Mouse (Mus musculus) CH12.LX (cell line): Measurements from ENCODE around the gene Rfx2. TPM values are rescaled to one million over a fixed set of nuclear protein-coding genes. Genes with fewer than 3 reads are reported as not detected.

Experiments used
- DNase-seq: peaks from one replicate; pipeline ENCODE4 v3.0.0-alpha.2; 2013; ENCODE audit errors: extremely low read depth
- H3K27ac ChIP-seq: 2 replicates; pipeline ENCODE4 v1.5.1; 2012; ENCODE audit warnings: low read depth, mild to moderate bottlenecking, control low read depth, moderate library complexity; ENCODE audit not compliant: insufficient read depth
- H3K27me3 ChIP-seq: replicated peaks from 2 replicates; pipeline ENCODE3; 2012; ENCODE audit warnings: inconsistent platforms
- H3K36me3 ChIP-seq, 2 experiments: replicated peaks in 1 of 2; 2 replicates each; pipeline versions ENCODE3 to v1.6.1; 2012; ENCODE audit warnings: inconsistent platforms in 1 of 2, low read length in 1 of 2, mild to moderate bottlenecking in 1 of 2, mixed read lengths in 1 of 2, moderate library complexity in 1 of 2; ENCODE audit not compliant: control insufficient read depth in 1 of 2, insufficient read depth in 1 of 2
- H3K4me1 ChIP-seq, 2 experiments: 2 replicates each; pipeline ENCODE4 v1.6.1; 2012; ENCODE audit warnings: inconsistent platforms in 1 of 2, moderate library complexity in 1 of 2; ENCODE audit not compliant: insufficient read depth in 2 of 2, control insufficient read depth in 1 of 2
- H3K4me2 ChIP-seq: 2 replicates; pipeline ENCODE4 v1.6.1; 2012; ENCODE audit warnings: low read depth, mild to moderate bottlenecking, control low read depth; ENCODE audit not compliant: poor library complexity, insufficient read depth, severe bottlenecking
- H3K4me3 ChIP-seq, 3 experiments: fragments of 150-350 bp in 1 of 3; sonication (generic) in 1 of 3; replicated peaks in 1 of 3; 2 replicates each; pipeline versions ENCODE3 to v1.5.1; 2011 to 2012; ENCODE audit warnings: low read depth in 2 of 3, low read length in 2 of 3, mild to moderate bottlenecking in 2 of 3, moderate library complexity in 2 of 3, control low read depth in 1 of 3, improper control_type of control experiment in 1 of 3, inconsistent platforms in 1 of 3, mixed read lengths in 1 of 3; ENCODE audit not compliant: poor library complexity in 1 of 3
- H3K79me2 ChIP-seq: replicated peaks from 2 replicates; pipeline ENCODE4 v1.6.1; 2012; ENCODE audit warnings: mild to moderate bottlenecking, moderate library complexity; ENCODE audit not compliant: control insufficient read depth, poor library complexity, insufficient read depth, severe bottlenecking; ENCODE audit errors: extremely low read depth
- H3K9ac ChIP-seq: 2 replicates; pipeline ENCODE4 v1.6.1; 2012; ENCODE audit warnings: low read depth, mild to moderate bottlenecking, control low read depth, moderate library complexity; ENCODE audit not compliant: insufficient read depth
- H3K9me3 ChIP-seq: replicated peaks from 2 replicates; pipeline ENCODE3; 2012; ENCODE audit warnings: low read length, inconsistent platforms, mixed read lengths
- CHD1 ChIP-seq: IDR thresholded peaks from 2 replicates; pipeline ENCODE4 v1.6.1; 2012; ENCODE audit warnings: low read depth, low read length, improper control_type of control experiment, inconsistent platforms
- CHD2 ChIP-seq: IDR thresholded peaks from 2 replicates; pipeline ENCODE4 v1.6.1; 2011; ENCODE audit warnings: low read length, improper control_type of control experiment
- CTCF ChIP-seq, 2 experiments: IDR thresholded peaks in 1 of 2; conservative IDR thresholded peaks in 1 of 2; 2 replicates each; pipeline ENCODE4 v1.5.1; 2011 to 2012; ENCODE audit warnings: low read depth in 2 of 2, low read length in 2 of 2, improper control_type of control experiment in 1 of 2, inconsistent platforms in 1 of 2, mild to moderate bottlenecking in 1 of 2, moderate library complexity in 1 of 2
- E2F4 ChIP-seq: IDR thresholded peaks from 2 replicates; pipeline ENCODE4 v1.6.1; 2011; ENCODE audit warnings: low read depth, low read length, improper control_type of control experiment; ENCODE audit not compliant: insufficient replicate concordance
- EP300 ChIP-seq: IDR thresholded peaks from 2 replicates; pipeline ENCODE4 v1.6.1; 2011; ENCODE audit warnings: low read length, improper control_type of control experiment
- ETS1 ChIP-seq: conservative IDR thresholded peaks from 2 replicates; pipeline ENCODE4 v1.6.1; 2012; ENCODE audit warnings: low read depth, mild to moderate bottlenecking, inconsistent platforms, low read length, improper control_type of control experiment, moderate library complexity
- GABPA ChIP-seq: IDR thresholded peaks from 2 replicates; pipeline ENCODE4 v1.6.1; 2012; ENCODE audit warnings: low read depth, low read length, improper control_type of control experiment, inconsistent platforms; ENCODE audit not compliant: insufficient replicate concordance
- HCFC1 ChIP-seq: IDR thresholded peaks from 2 replicates; pipeline ENCODE4 v1.6.1; 2012; ENCODE audit warnings: low read depth, mild to moderate bottlenecking, inconsistent platforms, low read length, improper control_type of control experiment
- IRF4 ChIP-seq: IDR thresholded peaks from 2 replicates; pipeline ENCODE4 v1.6.1; 2014; ENCODE audit warnings: low read depth, mild to moderate bottlenecking, inconsistent platforms, low read length, improper control_type of control experiment
- JUN ChIP-seq: IDR thresholded peaks from 2 replicates; pipeline ENCODE4 v1.6.1; 2011; ENCODE audit warnings: low read depth, mild to moderate bottlenecking, low read length, improper control_type of control experiment, moderate library complexity; ENCODE audit not compliant: insufficient read depth
- JUND ChIP-seq: conservative IDR thresholded peaks from 2 replicates; pipeline ENCODE4 v1.6.1; 2011; ENCODE audit warnings: low read depth, low read length, improper control_type of control experiment
- KAT2A ChIP-seq: IDR thresholded peaks from 2 replicates; pipeline ENCODE4 v1.6.1; 2012; ENCODE audit warnings: low read length, improper control_type of control experiment, inconsistent platforms; ENCODE audit not compliant: insufficient replicate concordance
- MAFK ChIP-seq: IDR thresholded peaks from 2 replicates; pipeline ENCODE4 v1.6.1; 2011; ENCODE audit warnings: low read length, improper control_type of control experiment; ENCODE audit not compliant: insufficient replicate concordance
- MAX ChIP-seq: IDR thresholded peaks from 2 replicates; pipeline ENCODE4 v1.6.1; 2011; ENCODE audit warnings: low read length, improper control_type of control experiment
- MEF2A ChIP-seq: IDR thresholded peaks from 2 replicates; pipeline ENCODE4 v1.6.1; 2014; ENCODE audit warnings: low read depth, mild to moderate bottlenecking, inconsistent platforms, low read length, improper control_type of control experiment, borderline replicate concordance
- NELFE ChIP-seq: IDR thresholded peaks from 2 replicates; pipeline ENCODE4 v1.6.1; 2011; ENCODE audit warnings: low read depth, low read length, improper control_type of control experiment
- NRF1 ChIP-seq: IDR thresholded peaks from 2 replicates; pipeline ENCODE4 v1.6.1; 2014; ENCODE audit warnings: low read depth, mild to moderate bottlenecking, inconsistent platforms, low read length, improper control_type of control experiment, moderate library complexity
- POLR2A ChIP-seq: IDR thresholded peaks from 2 replicates; pipeline ENCODE4 v1.6.1; 2011; ENCODE audit warnings: low read depth, mild to moderate bottlenecking, improper control_type of control experiment, low read length
- POLR2AphosphoS2 ChIP-seq: IDR thresholded peaks from 2 replicates; pipeline ENCODE4 v1.6.1; 2011; ENCODE audit warnings: low read depth, low read length, improper control_type of control experiment
- RCOR1 ChIP-seq: conservative IDR thresholded peaks from 2 replicates; pipeline ENCODE4 v1.6.1; 2012; ENCODE audit warnings: low read depth, mild to moderate bottlenecking, inconsistent platforms, low read length, improper control_type of control experiment
- SIN3A ChIP-seq: IDR thresholded peaks from 2 replicates; pipeline ENCODE4 v1.6.1; 2012; ENCODE audit warnings: low read length, improper control_type of control experiment, inconsistent platforms
- SMC3 ChIP-seq: IDR thresholded peaks from 2 replicates; pipeline ENCODE4 v1.6.1; 2011; ENCODE audit warnings: low read depth, low read length, improper control_type of control experiment
- TBP ChIP-seq: conservative IDR thresholded peaks from 2 replicates; pipeline ENCODE4 v1.6.1; 2011; ENCODE audit warnings: low read depth, low read length, improper control_type of control experiment
- TCF12 ChIP-seq: IDR thresholded peaks from 2 replicates; pipeline ENCODE4 v1.6.1; 2014; ENCODE audit warnings: low read depth, mild to moderate bottlenecking, inconsistent platforms, low read length, improper control_type of control experiment
- USF1 ChIP-seq: IDR thresholded peaks from 2 replicates; pipeline ENCODE4 v1.6.1; 2014; ENCODE audit warnings: low read depth, mild to moderate bottlenecking, inconsistent platforms, low read length, improper control_type of control experiment
- USF2 ChIP-seq: conservative IDR thresholded peaks from 2 replicates; pipeline ENCODE4 v1.6.1; 2011; ENCODE audit warnings: low read depth, low read length, improper control_type of control experiment
- ZKSCAN1 ChIP-seq: IDR thresholded peaks from 2 replicates; pipeline ENCODE4 v1.6.1; 2012; ENCODE audit warnings: low read depth, inconsistent platforms, low read length, improper control_type of control experiment, borderline replicate concordance
- ZMIZ1 ChIP-seq: IDR thresholded peaks from 2 replicates; pipeline ENCODE4 v1.6.1; 2012; ENCODE audit warnings: low read depth, mild to moderate bottlenecking, inconsistent platforms, low read length, improper control_type of control experiment
- dilution Hi-C: fragments of 300-500 bp; cut with MboI; formaldehyde crosslinking; loops from 2 replicates; pipeline ENCODE4 v1.14.3; 2020; ENCODE audit warnings: low sequenced_read_pairs; ENCODE audit not compliant: extremely low pct_unique_long_range_greater_than_20kb, extremely low pct_ligation_motif_present
- in situ Hi-C: fragments of 300-500 bp; cut with MboI; formaldehyde crosslinking; loops from 3 replicates; pipeline ENCODE4 v1.14.3; 2019; ENCODE audit warnings: low sequenced_read_pairs, low pct_ligation_motif_present, low pct_unique_long_range_greater_than_20kb, mixed read lengths
- polyA plus RNA-seq: library from polyadenylated mRNA; unstranded; fragments of >175 nt; gene quantifications from 2 replicates; pipeline ENCODE4 v1.2.1, GENCODE M21; 2012; ENCODE audit warnings: low read depth; ENCODE audit not compliant: insufficient read length
- total RNA-seq, 2 experiments: library from RNA; depleted of rRNA; stranded (reverse); fragments of 300-350 nt in 1 of 2; fragments of >200 nt in 1 of 2; gene quantifications; 2 replicates each; pipeline ENCODE4 v1.2.3; 2012 to 2014

Rfx2 gene
- total and polyA plus RNA-seq, 3 experiments: 0.16 to 1.1 (median 0.34) TPM

DNA sequence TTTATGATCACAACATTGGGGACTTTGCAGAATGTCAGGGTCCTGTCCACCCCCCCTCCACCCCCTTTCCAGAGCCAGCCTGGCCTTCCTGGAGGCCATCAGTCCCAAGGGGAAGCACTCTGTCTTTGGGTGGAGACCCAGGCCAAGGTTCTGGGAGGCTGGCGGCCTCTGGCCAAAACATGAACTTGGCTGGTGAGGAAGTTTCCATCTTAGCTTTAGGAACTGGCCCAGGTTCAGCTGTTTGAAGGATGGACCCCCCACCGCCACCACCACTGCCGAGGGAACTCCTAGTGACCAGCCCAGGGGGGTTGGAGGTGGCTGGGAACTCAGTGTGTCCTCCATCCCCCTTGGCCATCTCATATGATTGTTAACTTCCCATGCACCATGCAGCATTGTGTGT, 69.7 kb downstream of the Rfx2 start:
- in situ Hi-C loops: no loop called here
- H3K9ac ChIP-seq: no peak overlapping the region
- H3K79me2 ChIP-seq: peaks cover 8% of the 10 kb centered on the region; the same call in 1 of the 2 replicates
- H3K4me1 ChIP-seq: peaks cover 3 to 41% of the 10 kb centered on the region in 2 experiments; a peak in 3 of 4 replicates
- peaks cover 46% of the 10 kb centered on the region for H3K27me3 ChIP-seq
- peaks cover 7% of the 10 kb centered on the region for H3K9me3 ChIP-seq
- dilution Hi-C loops: no loop called here
- H3K27ac ChIP-seq: no peak overlapping the region
- TF ChIP-seq POLR2A (no peak), TBP (no peak), JUN (no peak), NRF1 (no peak), USF1 (no peak), SIN3A (no peak), CTCF (conservative IDR thresholded peaks at IDR 0.05 in 1 of 2, IDR thresholded peaks at IDR 0.05 in 1 of 2; ENCODE audit: low read depth in 2 of 2, low read length in 2 of 2) (no peak), SMC3 (no peak), ZKSCAN1 (no peak), CHD1 (no peak), NELFE (no peak), IRF4 (no peak), GABPA (no peak), CHD2 (no peak), ZMIZ1 (no peak), KAT2A (no peak), EP300 (no peak), ETS1 (no peak)
- H3K4me3 ChIP-seq: no peak overlapping the region
- H3K36me3 ChIP-seq: no peaks in the 10 kb centered on the region
- no peak overlapping the region for H3K4me2 ChIP-seq
- DNase-seq: no peak

DNA sequence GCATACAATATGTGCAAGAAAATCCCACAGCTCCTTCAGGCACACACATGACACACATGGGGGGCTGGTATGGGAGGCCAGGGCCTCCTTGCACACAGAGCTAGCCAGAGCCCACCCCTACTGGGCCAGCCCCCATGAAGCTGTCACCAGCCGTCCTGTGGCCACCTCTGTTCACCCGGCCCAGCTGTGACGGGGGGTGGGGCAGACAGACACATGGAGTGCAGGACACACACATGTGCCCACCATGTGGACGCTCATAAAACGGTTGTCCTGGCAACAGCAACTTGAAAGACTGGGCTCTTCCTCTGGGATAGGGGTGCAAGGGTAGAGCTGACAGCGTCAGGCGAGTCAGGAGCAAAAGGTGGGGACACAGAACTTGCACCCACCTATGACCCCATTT, 71.6 kb downstream of the Rfx2 start:
- Histone ChIP-seq H3K9ac (no peak overlapping the region), H3K27ac (no peak overlapping the region), H3K4me3 (no peak overlapping the region), H3K4me2 (no peak overlapping the region), H3K9me3 (peaks cover 7% of the 10 kb centered on the region), H3K36me3 (no peaks in the 10 kb centered on the region), H3K27me3 (peaks cover 64% of the 10 kb centered on the region), H3K4me1 (peaks cover 3 to 36% of the 10 kb centered on the region in 2 experiments; a peak in 3 of 4 replicates), H3K79me2 (no peaks in the 10 kb centered on the region)
- in situ Hi-C loops: no loop called here
- DNase-seq: no peak
- TF ChIP-seq IRF4 (no peak), CHD2 (no peak), HCFC1 (no peak), MEF2A (no peak), GABPA (no peak), SIN3A (no peak), CTCF (conservative IDR thresholded peaks at IDR 0.05 in 1 of 2, IDR thresholded peaks at IDR 0.05 in 1 of 2; ENCODE audit: low read depth in 2 of 2, low read length in 2 of 2) (no peak), E2F4 (no peak), TCF12 (no peak), POLR2AphosphoS2 (no peak), JUND (no peak), MAFK (no peak), MAX (no peak), USF2 (no peak), RCOR1 (no peak)
- dilution Hi-C loops: no loop called here
